Mouse (Mus musculus) CD4-positive, CD25-positive, alpha-beta regulatory T cell, adult 4 months (primary cell): ENCODE measurements around the gene Sema3f. TPM values are rescaled to one million over a fixed set of nuclear protein-coding genes. Genes with fewer than 3 reads are reported as not detected.

Experiments
- ATAC-seq: one replicate; pipeline ENCODE4 v1.8.0; 2017
- polyA plus RNA-seq, 2 experiments: library from polyadenylated mRNA; unstranded; fragments of 100-300 nt; shearing (Covaris generic); gene quantifications; one replicate each; pipeline ENCODE4 v1.2.1; 2017

Gene Sema3f
- polyA plus RNA-seq, 2 experiments from 2014 or later, result not detected

DNA sequence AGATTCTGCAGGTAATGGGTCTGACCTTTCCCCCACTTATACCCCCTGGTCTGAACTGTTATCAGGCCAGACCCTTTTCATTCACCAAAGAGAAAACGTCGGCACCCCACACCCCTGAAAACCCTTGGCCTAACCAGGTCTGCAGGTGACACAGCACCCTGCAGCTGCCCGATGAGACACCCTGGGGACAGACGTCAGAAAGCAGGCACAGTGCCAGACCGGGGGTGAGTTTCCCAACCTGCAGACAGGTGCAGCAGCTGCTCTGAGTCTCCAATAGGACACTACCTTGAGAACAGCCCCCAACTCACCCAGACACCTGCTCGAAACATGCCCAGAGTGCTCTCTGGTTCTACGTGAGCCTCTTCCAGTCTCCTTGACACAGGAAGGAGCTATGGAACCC lies 21.3 kb downstream of the Sema3f start:
- no peak for ATAC-seq

DNA sequence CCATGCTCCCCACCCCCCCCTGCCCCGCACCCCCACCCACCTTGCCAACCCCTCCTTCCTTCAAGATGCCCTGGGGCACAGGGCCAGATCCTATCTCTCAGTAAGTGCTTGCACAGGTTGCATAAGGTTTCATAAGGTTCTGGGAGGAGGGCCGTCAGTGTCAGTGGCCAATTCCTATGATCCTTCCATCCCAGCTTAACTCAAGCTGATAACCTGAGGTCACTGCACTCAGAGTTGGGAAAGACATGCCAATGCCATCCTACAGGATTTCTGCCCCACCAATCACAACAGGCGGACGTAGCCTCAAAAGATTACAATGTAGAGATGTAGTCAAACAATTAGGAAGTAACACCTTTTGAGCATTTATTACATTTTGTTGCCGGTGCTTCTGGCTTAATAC lies 21.9 kb downstream of the Sema3f start:
- no peak for ATAC-seq

DNA sequence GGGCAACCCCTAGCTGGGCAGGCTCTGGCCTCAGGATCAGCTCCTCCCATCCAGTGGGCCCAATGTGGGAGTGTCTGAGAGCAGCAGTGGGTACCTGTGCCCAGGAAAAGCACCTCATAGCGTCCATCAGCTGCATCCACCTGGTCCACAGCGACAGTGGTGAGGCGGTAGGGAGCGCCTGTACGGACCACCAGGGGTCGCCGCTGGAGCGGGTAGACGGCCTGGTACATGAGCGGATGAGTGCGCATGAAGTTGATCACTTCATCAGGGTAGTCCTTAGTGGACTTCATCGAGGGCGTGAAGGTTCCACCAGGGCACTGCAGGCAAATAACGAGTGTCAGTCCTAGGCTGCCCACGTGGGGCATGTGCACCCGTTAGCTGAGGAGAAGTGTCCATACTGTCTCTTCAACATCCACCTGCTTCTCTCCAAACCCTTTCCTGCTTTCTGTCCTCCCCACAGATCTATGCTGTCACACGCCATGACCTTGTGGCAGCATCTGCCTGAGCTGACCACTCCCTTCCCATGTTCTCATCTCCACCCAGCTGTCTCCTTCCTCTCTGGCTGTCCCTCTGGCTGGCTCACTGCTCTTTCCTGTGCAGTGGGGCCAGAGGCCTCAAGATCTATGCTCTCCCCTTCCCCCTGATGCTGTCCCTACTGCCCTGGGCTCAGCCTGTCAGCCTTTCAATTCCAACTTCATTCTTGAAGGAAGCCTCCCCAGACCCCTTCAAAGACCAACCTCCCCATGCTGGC lies 24.9 kb downstream of the Sema3f start:
- no peak for ATAC-seq

DNA sequence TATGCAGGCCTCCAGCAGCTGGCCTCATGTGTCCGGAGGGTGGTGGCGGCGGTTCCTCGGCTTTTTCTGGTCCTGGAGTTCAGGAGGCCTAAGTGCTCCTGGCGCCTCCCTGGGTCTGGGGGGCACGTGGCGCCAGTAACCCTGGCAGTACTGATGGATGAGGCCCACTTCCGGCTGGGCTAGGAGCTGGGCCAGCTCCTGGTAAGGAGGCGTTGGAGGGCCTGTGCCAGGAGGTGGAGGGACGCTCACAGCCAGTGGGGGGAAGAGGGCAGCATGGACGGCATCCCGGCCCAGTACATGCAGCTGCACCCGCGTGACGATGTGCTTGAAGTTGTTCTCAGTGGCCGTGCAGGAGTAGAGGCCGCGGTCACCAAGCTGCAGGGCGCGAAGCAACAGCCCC lies 27.9 kb downstream of the Sema3f start:
- ATAC-seq, result no peak

DNA sequence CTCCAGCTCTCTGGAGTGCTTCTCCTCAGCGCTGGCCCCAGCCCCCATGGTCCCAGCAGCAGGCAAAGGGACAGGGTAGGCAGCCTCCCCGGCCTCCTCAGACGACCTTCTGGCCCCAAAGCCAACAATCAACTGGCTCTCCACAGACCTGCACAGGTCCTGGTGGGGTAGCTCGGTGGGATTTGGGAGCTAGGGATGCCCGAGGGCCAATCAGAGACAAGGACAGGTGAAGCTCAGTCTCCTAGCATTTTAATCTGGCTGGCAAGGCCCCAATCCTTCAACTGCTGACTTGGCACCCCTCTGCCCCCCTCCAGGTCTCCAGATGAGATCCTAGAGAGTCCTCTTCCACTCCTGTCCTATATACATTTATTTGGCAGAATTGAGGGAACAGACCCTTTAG lies 30.8 kb downstream of the Sema3f start, which contains the start of gene Gnat1:
Gnat1 (minus strand) TSS at position 212 of the 400 bp plus-strand sequence.
- ATAC-seq, result no peak

DNA sequence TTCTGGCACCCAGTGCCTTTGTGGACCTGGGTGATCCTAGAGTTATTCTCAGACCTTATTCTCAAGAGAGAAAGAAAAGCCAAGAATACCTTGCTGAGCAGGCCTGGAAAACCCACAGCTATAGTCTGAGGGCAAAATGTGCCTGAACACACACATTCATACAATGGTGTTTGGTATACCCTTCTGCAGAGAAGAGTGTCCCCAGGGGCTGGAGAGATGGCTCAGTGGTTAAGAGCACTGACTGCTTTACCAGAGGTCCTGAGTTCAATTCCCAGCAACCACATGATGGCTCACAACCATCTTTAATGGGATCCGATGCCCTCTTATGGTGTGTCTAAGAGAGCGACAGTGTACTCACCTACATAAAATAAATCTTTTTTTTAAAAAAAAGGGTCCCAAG lies 31.4 kb downstream of the Sema3f start:
- ATAC-seq, result no peak

DNA sequence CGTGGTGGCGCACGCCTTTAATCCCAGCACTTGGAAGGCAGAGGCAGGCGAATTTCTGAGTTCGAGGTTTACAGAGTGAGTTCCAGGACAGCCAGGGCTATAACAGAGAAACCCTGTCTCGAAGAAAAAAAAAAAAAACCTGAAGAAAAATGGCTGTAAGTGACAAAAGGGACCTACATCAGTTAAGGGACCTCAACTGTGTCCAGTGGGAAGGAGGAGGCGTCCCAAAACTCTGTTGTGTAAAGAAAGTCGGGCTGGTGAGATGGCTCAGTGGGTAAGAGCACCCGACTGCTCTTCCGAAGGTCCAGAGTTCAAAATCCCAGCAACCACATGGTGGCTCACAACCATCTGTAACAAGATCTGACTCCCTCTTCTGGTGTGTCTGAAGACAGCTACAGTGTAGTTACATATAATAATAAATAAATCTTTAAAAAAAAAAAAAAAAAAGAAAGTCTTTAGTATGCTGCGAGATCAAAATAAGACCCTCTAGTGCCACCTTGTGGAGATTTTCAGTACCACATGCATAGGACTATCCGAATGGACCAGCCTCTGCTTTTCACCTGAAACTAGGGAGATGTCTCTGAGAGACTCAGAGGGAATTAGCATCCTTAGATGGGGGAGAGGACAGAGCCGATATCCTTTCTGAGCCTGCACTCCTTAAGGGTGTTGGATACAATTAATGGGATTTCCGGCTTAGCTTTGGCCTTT lies 32.3 kb downstream of the Sema3f start:
- ATAC-seq, result peak; percentile 55

DNA sequence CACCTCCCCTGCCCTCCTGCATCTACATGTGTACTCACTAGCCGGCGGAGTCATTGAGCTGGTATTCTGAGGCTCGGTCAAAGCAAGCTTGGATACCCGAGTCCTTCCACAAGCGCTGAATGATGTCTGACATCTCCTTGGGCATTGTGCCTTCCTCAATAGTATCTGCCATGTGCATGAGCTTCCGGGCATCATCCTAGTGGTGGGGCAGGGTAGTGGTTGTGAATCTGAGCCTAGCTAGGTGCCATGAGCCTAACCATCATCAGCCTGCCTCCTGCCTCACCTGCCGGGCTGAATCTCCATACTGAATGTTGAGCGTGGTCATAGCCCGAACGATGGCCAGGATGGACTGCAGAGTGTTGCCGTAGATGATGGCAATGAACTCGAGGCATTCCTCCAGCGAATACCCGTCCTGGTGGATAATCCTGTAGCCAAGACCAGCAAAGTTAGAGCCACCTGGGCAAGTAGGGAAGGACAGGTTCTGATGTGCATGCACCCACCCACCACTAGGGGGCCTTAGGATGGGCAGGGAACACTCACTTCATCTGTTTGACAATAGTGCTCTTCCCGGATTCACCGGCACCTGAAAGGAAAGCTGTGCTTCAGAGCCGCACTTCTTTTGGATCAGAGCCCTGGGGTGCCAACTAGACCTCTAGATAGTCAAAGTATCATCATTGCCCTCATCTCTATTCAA lies 33.0 kb downstream of the Sema3f start:
- ATAC-seq, result peak; percentile 47

DNA sequence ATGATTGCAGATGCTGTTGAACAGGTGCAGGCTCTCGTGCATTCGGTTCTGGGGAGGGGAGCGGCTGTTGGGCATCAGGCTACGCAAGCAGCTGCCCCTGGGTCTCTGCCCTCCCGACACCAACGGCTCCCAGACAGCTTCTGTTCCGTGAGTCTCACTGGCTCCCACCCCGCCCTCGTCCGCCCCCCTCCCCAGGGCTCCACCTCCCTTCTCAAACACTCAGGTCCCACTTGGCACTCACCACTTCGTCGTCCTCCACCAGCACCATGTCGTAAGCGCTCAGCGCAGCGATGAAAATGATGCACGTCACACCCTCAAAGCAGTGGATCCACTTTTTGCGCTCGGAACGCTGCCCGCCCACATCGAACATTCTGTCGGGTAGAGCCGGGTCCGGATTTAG lies 34.0 kb downstream of the Sema3f start:
- ATAC-seq, result no peak

DNA sequence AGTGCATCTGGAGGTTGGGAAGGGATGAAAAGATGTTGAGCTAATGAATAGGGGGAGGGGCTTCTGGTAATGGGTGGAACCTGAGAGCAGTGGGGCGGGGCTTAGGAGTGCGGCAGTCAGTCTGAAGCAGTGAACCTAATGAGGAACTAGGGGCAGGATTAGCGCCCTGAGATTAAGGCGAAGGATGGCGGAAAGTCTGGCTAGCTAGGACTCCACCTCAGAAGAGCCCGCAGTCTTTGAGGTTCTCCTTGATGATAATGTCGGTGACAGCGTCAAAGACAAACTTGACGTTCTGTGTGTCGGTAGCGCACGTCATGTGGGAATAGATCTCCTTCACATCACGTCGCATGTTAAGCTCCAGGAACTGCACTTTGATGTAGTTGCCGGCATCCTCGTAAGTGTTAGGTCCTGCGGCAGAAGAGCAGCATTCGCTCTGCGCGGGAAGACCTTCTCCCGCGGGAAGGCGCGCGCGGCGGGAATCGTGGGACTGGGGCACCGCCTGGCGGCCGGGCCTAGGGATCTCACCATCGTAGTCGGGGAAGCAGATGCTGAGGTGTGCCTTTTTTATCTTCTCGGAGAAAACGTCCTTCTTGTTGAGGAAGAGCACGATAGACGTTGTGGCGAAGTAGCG lies 34.5 kb downstream of the Sema3f start:
- ATAC-seq, result peak; percentile 60

DNA sequence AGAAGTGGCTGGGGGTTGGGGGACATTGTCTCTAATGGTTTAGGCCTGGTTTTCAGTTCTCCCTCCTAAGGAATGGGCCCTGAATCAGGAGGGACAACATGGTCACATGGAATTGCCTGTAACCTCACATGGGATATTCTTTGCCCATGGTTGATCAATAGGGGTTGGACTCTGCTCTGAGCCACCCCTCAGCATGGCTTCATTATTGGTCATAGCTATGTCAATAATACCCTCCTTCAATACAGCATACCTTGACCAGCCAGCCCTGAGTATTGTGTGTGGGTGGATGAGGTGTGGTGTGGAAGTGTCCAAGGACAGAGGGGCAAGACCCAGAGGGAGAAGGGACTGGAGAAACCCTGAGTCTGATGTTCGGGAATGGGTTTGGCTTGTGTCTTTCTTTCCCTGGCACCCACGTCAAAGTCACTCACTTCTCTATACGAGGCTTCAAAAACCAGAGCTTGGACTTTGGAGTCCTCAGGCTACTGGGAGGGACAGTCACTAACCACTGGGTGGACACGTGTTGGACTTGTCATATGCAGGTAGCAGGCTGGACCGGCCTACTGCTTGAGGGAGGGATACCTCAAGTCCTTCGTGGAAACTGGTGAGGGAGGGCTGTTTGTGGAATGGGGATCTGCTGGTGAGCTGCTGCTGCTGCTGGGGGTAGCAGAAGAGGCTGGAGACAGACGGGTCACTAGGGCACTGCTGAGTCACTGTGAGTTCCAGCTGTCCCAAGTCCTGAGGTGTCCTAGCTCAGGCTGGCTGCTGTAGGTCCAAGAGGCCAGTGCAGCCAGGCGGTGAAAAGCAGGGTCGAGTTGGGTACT lies 35.5 kb downstream of the Sema3f start:
- ATAC-seq, result no peak

DNA sequence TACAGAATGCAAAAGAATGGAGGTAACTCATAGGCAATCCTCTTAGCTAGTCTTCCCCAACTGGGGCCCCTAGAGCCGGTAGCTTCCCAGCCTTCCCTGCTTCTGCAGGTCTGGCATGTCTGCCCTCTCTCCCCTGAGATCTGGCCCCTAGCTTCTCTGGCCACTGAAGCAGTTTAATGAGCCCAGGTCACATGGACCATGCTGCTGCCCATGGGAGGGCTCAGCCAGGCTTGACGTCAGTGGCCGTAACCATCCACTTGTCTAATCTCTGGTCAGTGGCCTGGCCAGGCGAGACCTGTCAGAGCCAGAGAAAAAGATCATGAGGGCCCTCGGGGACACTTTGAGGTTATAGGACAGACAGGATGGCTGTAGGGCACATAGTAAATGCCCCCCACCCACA lies 40.0 kb downstream of the Sema3f start:
- no peak for ATAC-seq

DNA sequence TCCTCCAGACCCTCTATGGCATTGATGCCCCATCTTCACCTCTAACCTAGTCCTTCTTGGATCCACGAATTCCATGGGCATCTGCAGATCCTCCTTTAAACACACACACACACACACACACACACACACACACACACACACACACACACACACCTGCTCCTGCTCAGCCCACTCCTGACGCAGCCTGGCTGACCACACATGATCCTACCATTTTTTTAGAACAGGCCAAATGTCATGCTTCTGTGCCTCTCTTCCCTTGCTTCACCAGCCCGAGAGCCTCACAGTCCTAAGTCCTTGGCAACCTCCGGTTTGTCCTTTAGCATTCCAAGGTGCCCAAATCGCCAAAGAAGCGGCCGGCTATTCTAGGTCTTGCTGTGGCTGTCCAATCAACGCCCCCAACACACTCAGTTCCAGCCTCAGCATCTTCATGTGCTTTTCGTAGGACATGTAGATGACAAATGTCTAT lies 40.8 kb downstream of the Sema3f start, which contains the start of gene Slc38a3:
Slc38a3 (minus strand) TSS at position 51 of the 466 bp plus-strand sequence.
- no peak for ATAC-seq

DNA sequence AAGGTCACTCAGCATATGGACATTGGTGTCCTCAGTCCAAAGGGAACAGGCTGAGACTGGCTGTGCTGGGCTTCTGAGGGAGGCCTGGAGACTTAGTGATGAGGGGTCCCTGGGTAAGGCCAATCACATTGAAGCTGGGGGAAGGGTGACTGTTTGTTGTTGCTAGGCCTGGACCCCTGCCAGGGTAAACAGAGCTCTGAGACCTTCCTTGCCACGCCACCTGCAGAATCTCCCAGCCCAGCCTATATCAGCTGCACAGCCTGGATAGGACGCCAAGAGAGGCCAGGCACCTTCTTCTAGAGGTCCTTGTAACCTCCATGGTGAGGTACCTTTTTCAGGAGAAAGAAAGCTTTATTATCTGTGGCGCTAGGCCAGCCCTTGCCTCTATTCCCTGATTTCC lies 41.4 kb downstream of the Sema3f start:
- ATAC-seq, result no peak

DNA sequence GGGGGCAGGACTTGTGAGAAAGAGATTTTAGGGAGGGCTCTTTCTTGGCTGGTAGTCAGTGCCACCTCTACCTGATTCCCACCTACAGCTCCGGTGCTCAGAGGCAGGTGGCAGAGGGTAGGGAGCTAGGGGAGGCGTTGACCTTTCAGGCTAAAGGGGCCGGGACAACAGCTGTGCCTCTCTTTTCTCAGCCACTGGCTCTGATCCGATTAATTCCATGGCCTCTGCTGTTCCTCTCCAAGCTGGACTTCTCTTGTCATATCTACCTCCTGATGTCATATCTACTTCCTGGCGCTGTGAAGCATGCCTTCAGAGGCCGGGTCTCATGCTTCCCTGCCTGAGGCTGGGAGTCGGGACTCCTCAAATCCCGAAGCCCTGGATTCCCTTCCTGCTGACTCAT lies 42.3 kb downstream of the Sema3f start:
- no peak for ATAC-seq

DNA sequence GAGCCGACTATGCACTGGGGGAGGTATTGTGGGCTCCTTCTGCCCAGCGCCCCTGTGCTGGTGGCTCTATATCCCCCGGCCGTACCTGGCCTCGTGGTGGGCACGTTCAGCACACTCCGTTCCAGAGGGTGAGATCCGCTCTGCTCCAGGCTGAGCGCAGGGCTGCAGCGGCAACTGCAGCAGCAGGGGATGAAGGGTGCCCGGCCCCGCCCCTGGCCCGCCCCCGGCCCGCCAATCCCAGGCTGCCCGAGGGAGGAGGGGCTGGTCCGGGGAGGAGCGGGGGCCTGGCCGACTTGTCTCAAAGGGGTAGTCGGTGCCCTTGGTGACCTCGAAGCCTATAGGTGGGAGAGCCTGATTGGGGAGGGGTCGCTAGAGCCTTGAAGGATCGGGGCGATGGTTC lies 43.1 kb downstream of the Sema3f start:
- no peak for ATAC-seq

DNA sequence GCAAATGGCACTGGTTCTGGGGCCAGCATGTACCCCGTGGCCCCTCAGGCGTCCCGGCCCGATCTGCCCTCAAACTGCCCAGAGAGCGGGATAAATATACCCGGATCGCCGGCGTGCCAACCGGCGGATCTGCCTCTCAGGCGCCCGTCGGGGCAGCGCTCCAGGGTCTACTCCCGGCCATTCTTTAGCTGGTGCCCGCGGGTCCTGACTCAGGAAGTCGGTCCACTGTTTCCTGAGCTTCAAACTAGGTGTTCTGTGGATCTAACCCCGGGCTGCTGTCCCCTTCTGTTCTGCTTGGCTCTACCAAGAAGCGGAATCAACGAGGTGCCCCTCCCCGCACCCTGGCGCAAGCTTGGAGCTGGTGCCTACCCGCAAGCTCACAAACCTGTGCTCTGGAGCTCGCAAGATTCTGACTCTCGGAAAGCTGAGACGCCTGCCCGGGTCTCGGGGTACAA lies 43.5 kb downstream of the Sema3f start:
- ATAC-seq, result no peak

DNA sequence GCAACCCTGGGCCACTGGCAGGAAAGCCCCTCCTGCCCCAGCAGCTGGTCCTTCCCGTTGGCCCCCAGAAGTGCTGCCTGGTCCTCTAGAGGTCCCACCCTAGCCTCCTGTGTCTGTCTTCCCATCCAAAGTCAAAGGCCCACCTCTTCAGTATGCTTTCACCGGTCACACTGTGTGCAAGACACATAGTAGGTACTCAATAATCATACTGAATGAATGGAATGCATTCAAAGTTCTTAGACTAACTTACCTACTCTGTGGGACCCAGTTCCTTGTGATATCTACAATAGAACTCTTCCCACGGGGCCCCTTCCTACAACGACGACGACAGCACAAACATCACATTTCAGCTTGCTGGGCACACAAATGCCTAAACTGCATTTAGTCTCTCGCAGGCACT lies 45.0 kb downstream of the Sema3f start:
- no peak for ATAC-seq

DNA sequence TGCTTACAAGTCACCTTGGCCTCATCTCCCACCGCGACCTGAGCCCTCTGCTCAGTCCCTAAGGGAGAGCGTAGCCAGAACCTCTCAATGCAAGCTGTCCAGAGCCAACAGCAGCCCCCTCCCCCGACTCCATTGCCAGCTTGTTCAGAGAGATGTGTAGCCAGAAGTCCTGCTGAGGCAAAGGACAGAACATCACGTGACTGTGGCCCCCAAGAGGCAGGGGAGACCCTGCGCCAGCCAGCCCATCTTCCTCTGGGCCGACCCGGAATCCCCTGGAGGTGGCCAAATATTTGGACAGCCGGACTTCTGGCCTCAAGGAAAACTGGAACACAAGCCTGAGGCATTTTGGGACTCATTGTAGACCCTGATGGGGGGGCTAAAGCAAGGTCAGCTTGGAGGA lies 46.8 kb downstream of the Sema3f start:
- ATAC-seq, result no peak

DNA sequence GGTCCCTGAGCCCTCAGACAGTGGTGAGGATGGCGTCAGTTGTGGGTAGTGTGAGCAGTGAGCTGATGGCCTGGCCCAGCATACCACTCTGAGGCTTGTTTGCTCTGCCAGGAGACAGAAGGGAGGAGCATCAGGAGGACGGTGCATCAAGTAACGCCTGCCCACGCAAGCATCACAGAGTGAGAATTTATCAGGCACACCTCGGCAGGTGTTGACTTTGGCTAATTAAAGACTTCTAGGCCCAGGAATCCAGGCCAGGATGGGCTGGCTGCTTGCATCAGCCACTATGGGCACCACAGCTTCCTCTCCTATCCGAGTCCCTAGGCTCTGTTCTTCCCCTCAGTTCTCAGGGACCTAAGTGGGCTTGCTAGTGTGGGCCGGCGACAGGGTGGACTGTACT lies 47.9 kb downstream of the Sema3f start:
- ATAC-seq, result no peak

DNA sequence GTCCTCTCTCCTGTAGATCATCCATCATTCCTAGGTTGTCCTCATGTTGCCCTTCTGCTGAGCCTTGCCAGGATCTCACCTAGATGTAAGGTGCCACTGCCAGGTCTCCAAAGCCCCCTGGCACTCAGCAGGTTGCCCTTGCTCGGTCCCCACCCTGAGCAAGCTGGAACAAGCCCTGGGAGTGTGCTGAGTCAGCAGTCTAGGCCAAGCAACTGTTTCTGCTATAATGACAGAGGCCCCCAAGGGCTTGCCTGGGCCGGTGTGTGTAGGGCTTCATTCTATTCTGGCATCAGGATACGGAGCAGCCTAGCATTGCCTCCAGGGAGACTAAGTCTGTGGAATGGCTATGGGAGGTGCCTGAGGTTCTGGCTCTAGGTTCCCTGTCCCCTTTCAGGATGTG lies 49.5 kb downstream of the Sema3f start:
- no peak for ATAC-seq

DNA sequence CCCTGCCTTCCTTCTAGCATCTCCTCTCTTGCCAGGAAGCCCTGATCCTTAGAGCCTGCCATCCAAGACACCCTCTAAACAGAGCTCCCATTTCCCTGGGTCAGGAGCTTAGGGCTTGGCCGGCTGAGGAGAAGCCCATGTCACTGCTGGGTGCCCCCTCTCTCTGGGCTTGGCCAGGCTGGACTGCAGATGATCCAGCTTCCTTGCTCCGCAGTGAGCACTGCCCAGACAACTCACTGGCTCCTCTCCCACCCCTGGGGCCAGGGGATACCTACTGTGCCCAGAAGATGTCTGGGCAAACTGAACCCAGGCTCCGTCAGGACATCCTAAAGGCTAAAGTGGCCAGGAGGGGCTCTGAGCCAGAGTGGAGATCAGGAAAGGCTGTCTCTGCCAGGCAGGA lies 50.3 kb downstream of the Sema3f start:
- ATAC-seq, result no peak
